Mouse (Mus musculus) megakaryocyte, embryonic 14.5 days (primary cell): ENCODE measurements around the gene Idua. TPM values are rescaled to one million over a fixed set of nuclear protein-coding genes. Genes with fewer than 3 reads are reported as not detected.

Source experiments
- H3K27me3 ChIP-seq: replicated peaks from 2 replicates; pipeline ENCODE3; 2012; ENCODE audit warnings: inconsistent platforms
- H3K36me3 ChIP-seq: replicated peaks from 2 replicates; pipeline ENCODE3; 2012; ENCODE audit warnings: low read length, inconsistent platforms, mixed read lengths
- H3K4me1 ChIP-seq: 2 replicates; pipeline ENCODE4 v1.6.1; 2012; ENCODE audit warnings: inconsistent platforms
- H3K4me3 ChIP-seq: replicated peaks from 2 replicates; pipeline ENCODE3; 2012; ENCODE audit warnings: moderate library complexity, mild to moderate bottlenecking, inconsistent platforms
- H3K9me3 ChIP-seq: 2 replicates; pipeline ENCODE4 v1.6.1; 2012; ENCODE audit warnings: inconsistent platforms
- FLI1 ChIP-seq: IDR thresholded peaks from 2 replicates; pipeline ENCODE4 v1.6.1; 2012; ENCODE audit warnings: low read length, inconsistent platforms, mixed read lengths
- GATA1 ChIP-seq: IDR thresholded peaks from 3 replicates; pipeline ENCODE4 v1.6.1; 2012; ENCODE audit warnings: mixed read lengths, low read length, inconsistent platforms, borderline replicate concordance
- polyA plus RNA-seq: library from polyadenylated mRNA; stranded (reverse); fragments of >175 nt; gene quantifications from 2 replicates; pipeline ENCODE4 v1.2.3, GENCODE M21; 2012; ENCODE audit warnings: low replicate concordance; ENCODE audit not compliant: insufficient read depth

Idua gene
- polyA plus RNA-seq, 1 experiment, result 4.4 TPM

- no peak overlapping the region for H3K4me3 ChIP-seq
- no peaks in the 10 kb centered on the region for H3K4me1 ChIP-seq
- peaks cover 93% of the 10 kb centered on the region for H3K36me3 ChIP-seq
- H3K27me3 ChIP-seq, result no peaks in the 10 kb centered on the region
- TF ChIP-seq FLI1 (no peak), GATA1 (no peak)
- no peaks in the 10 kb centered on the region for H3K9me3 ChIP-seq
Observed at GRCm38 (mm10) chr5:108643674-108644073, 16.5 kb upstream of the Idua start.

GRCm38 (mm10) chr5:108645651-108646342 is 14.3 kb upstream of the Idua start:
- no peak for TF ChIP-seq GATA1
- TF ChIP-seq FLI1, result no peak
- no peaks in the 10 kb centered on the region for H3K4me1 ChIP-seq
- H3K36me3 ChIP-seq, result peaks cover 100% of the 10 kb centered on the region
- H3K4me3 ChIP-seq, result no peak overlapping the region
- no peaks in the 10 kb centered on the region for H3K27me3 ChIP-seq
- H3K9me3 ChIP-seq, result no peaks in the 10 kb centered on the region

- no peak for TF ChIP-seq FLI1
- TF ChIP-seq GATA1, result no peak
- peaks cover 100% of the 10 kb centered on the region for H3K36me3 ChIP-seq
- no peak overlapping the region for H3K4me3 ChIP-seq
- H3K9me3 ChIP-seq, result no peaks in the 10 kb centered on the region
- no peaks in the 10 kb centered on the region for H3K27me3 ChIP-seq
- no peaks in the 10 kb centered on the region for H3K4me1 ChIP-seq
Observed at GRCm38 (mm10) chr5:108646343-108646660, 13.8 kb upstream of the Idua start.

GRCm38 (mm10) chr5:108647311-108647710 is 12.8 kb upstream of the Idua start:
- Histone ChIP-seq H3K4me1 (no peaks in the 10 kb centered on the region), H3K36me3 (peaks cover 100% of the 10 kb centered on the region)
- no peak for TF ChIP-seq FLI1
- no peak for TF ChIP-seq GATA1

GRCm38 (mm10) chr5:108647820-108648465 is 12.2 kb upstream of the Idua start:
- H3K27me3 ChIP-seq, result no peaks in the 10 kb centered on the region
- no peak overlapping the region for H3K4me3 ChIP-seq
- H3K36me3 ChIP-seq, result peaks cover 100% of the 10 kb centered on the region
- TF ChIP-seq GATA1, result no peak
- TF ChIP-seq FLI1, result no peak
- H3K9me3 ChIP-seq, result no peaks in the 10 kb centered on the region
- H3K4me1 ChIP-seq, result no peaks in the 10 kb centered on the region

More at GRCm38 (mm10) chr5:108647311-108647710, 12.8 kb upstream of the Idua start:
- Histone ChIP-seq H3K9me3 (no peaks in the 10 kb centered on the region), H3K27me3 (no peaks in the 10 kb centered on the region), H3K4me3 (no peak overlapping the region)

- H3K9me3 ChIP-seq, result no peaks in the 10 kb centered on the region
Observed at GRCm38 (mm10) chr5:108648937-108649576, 11.1 kb upstream of the Idua start.

GRCm38 (mm10) chr5:108650341-108650740 is 9.8 kb upstream of the Idua start:
- peaks cover 100% of the 10 kb centered on the region for H3K36me3 ChIP-seq
- no peak for TF ChIP-seq FLI1
- no peak for TF ChIP-seq GATA1
- H3K4me3 ChIP-seq, result no peak overlapping the region
- H3K9me3 ChIP-seq, result no peaks in the 10 kb centered on the region
- no peaks in the 10 kb centered on the region for H3K4me1 ChIP-seq
- no peaks in the 10 kb centered on the region for H3K27me3 ChIP-seq

More at GRCm38 (mm10) chr5:108648937-108649576, 11.1 kb upstream of the Idua start:
- Histone ChIP-seq H3K4me3 (no peak overlapping the region), H3K4me1 (no peaks in the 10 kb centered on the region), H3K36me3 (peaks cover 100% of the 10 kb centered on the region), H3K27me3 (no peaks in the 10 kb centered on the region)
- TF ChIP-seq FLI1 (no peak), GATA1 (no peak)

- peaks cover 100% of the 10 kb centered on the region for H3K36me3 ChIP-seq
- H3K9me3 ChIP-seq, result no peaks in the 10 kb centered on the region
- TF ChIP-seq GATA1 (no peak), FLI1 (no peak)
Observed at GRCm38 (mm10) chr5:108651136-108651720, 8.9 kb upstream of the Idua start.

GRCm38 (mm10) chr5:108651823-108652222 is 8.3 kb upstream of the Idua start:
- peaks cover 100% of the 10 kb centered on the region for H3K36me3 ChIP-seq
- TF ChIP-seq FLI1, result no peak
- H3K9me3 ChIP-seq, result no peaks in the 10 kb centered on the region
- no peak overlapping the region for H3K4me3 ChIP-seq
- H3K27me3 ChIP-seq, result no peaks in the 10 kb centered on the region
- H3K4me1 ChIP-seq, result no peaks in the 10 kb centered on the region

More at GRCm38 (mm10) chr5:108651136-108651720, 8.9 kb upstream of the Idua start:
- H3K27me3 ChIP-seq, result no peaks in the 10 kb centered on the region
- H3K4me3 ChIP-seq, result no peak overlapping the region
- H3K4me1 ChIP-seq, result no peaks in the 10 kb centered on the region

- H3K4me3 ChIP-seq, result no peak overlapping the region
- H3K9me3 ChIP-seq, result no peaks in the 10 kb centered on the region
- TF ChIP-seq GATA1, result no peak
- TF ChIP-seq FLI1, result no peak
- peaks cover 4% of the 10 kb centered on the region; the same call in 1 of the 2 replicates for H3K4me1 ChIP-seq
- peaks cover 100% of the 10 kb centered on the region for H3K36me3 ChIP-seq
- no peaks in the 10 kb centered on the region for H3K27me3 ChIP-seq
Observed at GRCm38 (mm10) chr5:108653341-108653740, 6.8 kb upstream of the Idua start.
